Mouse (Mus musculus): ENCODE data around the gene Ccno. TPM values are rescaled to one million over a fixed set of nuclear protein-coding genes. Genes with fewer than 3 reads are reported as not detected.
A peak's percentile ranks its signal among the peaks of the same experiment; 100 is the strongest.

Ccno gene
- 1 to 10 TPM in 1 of 2 experiments, under 1 TPM in 1; 0.30 to 1.2 TPM for total RNA-seq (2021)
- long read RNA-seq, experiment 1, partial matches to known transcripts, result 2 of 2 reads
- long read RNA-seq, experiment 1, other reads (novel, unspliced or antisense), result 0 of 2 reads
- long read RNA-seq, experiment 2, result 0 reads

- peak; percentile 97 for DNase-seq
These were observed at the start of gene Ccno for GRCm38 (mm10) chr13:112987532-112987943. Gene Ccno, plus strand, starts transcription at chr13:112987802.

GRCm38 (mm10) chr13:112938130-112938529 is 49.5 kb upstream of the Ccno start:
- no peak for DNase-seq

- no peak for DNase-seq
These were observed 45.7 kb upstream of the Ccno start for GRCm38 (mm10) chr13:112941879-112942330.

GRCm38 (mm10) chr13:112945312-112945711 is 42.3 kb upstream of the Ccno start:
- no peak for DNase-seq

- DNase-seq, result no peak
These were observed 41.7 kb upstream of the Ccno start for GRCm38 (mm10) chr13:112945900-112946299.

GRCm38 (mm10) chr13:112954067-112954466 is 33.5 kb upstream of the Ccno start:
- DNase-seq, result no peak

GRCm38 (mm10) chr13:112963081-112963480 is 24.5 kb upstream of the Ccno start:
- DNase-seq, result no peak

GRCm38 (mm10) chr13:112964421-112964820 is 23.2 kb upstream of the Ccno start:
- DNase-seq, result no peak

GRCm38 (mm10) chr13:112967267-112967666 is 20.3 kb upstream of the Ccno start:
- DNase-seq, result no peak

GRCm38 (mm10) chr13:112976720-112977119 is 10.9 kb upstream of the Ccno start:
- no peak for DNase-seq

GRCm38 (mm10) chr13:112985605-112986450 is 1.8 kb upstream of the Ccno start:
- no peak for DNase-seq

GRCm38 (mm10) chr13:112986451-112986950 is 1.1 kb upstream of the Ccno start:
- DNase-seq, result no peak

- peak; percentile 52 for DNase-seq
These were observed 389 bp downstream of the Ccno start for GRCm38 (mm10) chr13:112987991-112988390.

- no peak for DNase-seq
These were observed 1.3 kb downstream of the Ccno start for GRCm38 (mm10) chr13:112988866-112989265.

GRCm38 (mm10) chr13:112989541-112989940 is 1.9 kb downstream of the Ccno start:
- DNase-seq, result no peak

- no peak for DNase-seq
These were observed 2.7 kb downstream of the Ccno start for GRCm38 (mm10) chr13:112990346-112990745.

- peak; percentile 59 for DNase-seq
These were observed 6.0 kb downstream of the Ccno start, which contains the start of gene Mcidas for GRCm38 (mm10) chr13:112993531-112994152. Gene Mcidas, plus strand, starts transcription at chr13:112993845.

- DNase-seq, result peak; percentile 77
These were observed 6.6 kb downstream of the Ccno start for GRCm38 (mm10) chr13:112994191-112994590.

- DNase-seq, result no peak
These were observed 8.8 kb downstream of the Ccno start for GRCm38 (mm10) chr13:112996407-112996806.

GRCm38 (mm10) chr13:112997369-112997768 is 9.8 kb downstream of the Ccno start:
- no peak for DNase-seq

GRCm38 (mm10) chr13:112998427-112999201 is 11.0 kb downstream of the Ccno start:
- peak; percentile 52 for DNase-seq

- no peak for DNase-seq
These were observed 12.5 kb downstream of the Ccno start for GRCm38 (mm10) chr13:113000090-113000489.

Data from adrenal gland, postnatal 10 days (tissue).